Mouse (Mus musculus) E14TG2a.4 (cell line): ENCODE measurements at regions not wholly inside any gene's neighbourhood (a gene's known extent, or its start where the extent isn't known, plus 50 kb on each side); places are given as distances from the start of the nearest gene placed in this dataset.

ENCODE experiments used
- CTCF ChIP-seq: conservative IDR thresholded peaks from 2 replicates; pipeline ENCODE4 v1.5.1; 2014; ENCODE audit warnings: low read length
- NANOG ChIP-seq: IDR thresholded peaks from 2 replicates; pipeline ENCODE4 v1.6.1; 2014; ENCODE audit warnings: borderline replicate concordance, low read length, mixed read lengths
- POU5F1 ChIP-seq: IDR thresholded peaks from 2 replicates; pipeline ENCODE4 v1.6.1; 2014; ENCODE audit warnings: low read length, borderline replicate concordance

DNA sequence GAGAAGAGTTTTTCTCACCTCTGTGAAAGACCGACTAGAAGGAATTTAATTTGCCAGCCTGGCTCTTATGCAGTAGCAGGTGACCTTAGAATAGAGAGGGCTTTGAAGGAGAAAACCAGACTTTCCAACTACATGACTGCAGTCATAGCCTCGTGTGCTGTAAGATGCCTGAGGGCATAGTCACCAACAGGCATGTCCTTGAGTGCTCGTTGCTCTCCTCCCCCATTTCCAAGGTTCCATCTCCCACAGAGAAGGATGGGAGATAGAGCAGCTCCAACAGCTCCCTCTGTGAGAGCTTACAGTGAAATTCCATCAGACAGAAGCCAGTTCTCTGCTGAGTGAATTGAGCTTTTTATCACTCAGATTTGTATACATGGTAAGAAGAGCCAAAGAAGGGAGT is 398.1 kb upstream of the Id4 start:
- TF ChIP-seq CTCF = no peak
- no peak for TF ChIP-seq POU5F1
- TF ChIP-seq NANOG = no peak
